Mouse (Mus musculus): ENCODE results near the gene Cmas.

Cmas gene

DNA sequence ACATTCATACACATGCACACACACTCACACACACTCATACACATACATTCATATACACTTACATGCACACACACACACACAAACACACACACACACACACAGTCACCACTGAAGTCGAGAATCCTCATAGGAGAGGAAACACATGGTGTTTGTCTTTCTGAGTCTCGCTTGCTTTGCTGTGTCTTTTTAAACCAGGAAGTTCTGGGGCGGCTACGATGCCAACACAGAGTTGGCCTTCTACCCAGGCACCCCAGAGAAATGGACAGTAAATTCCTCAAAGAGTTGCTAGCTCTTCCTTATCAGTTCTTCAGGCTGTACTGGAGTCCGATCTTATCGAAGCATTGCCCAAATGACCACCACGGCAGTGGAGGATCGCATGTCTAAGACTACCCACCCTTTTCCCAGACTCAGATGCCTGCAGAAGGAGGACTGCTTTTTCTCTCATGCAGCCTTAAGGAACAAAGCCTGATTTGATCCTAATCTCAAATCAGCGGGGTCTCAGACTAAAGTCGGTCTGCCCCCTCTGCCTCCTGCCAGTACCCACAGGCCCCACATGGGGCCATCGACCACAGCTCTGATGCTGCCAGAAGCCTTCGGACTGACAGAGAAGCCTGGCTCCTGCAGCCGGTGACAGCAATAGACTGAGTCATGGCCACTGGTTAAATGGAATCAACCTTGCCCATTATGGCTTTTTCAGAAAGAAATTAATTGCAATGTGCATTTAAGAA is 35.9 kb downstream of the Cmas start:
- DNase-seq (ENCODE audit: low spot score in 2 of 2), result no peak

DNA sequence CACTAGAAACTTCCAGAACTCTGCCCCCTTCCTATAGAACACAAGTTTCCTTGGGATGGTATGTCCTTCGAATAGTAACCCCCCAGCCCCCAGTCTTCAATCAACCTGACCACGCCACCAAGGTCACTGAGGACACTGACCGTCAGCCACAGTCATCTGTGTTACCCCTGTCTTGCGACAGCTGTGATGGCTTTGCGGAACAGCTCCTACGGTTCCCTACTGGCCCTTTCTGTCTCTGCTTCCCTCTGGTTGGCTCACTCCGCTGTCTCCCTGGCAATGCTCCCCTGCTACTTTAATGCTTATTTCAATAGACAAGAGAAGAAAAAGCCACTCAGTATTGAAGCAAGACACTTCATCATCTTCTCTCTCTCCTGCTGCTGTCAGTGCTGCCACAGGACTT is 37.0 kb downstream of the Cmas start:
- DNase-seq (ENCODE audit: low spot score in 2 of 2), result no peak

DNA sequence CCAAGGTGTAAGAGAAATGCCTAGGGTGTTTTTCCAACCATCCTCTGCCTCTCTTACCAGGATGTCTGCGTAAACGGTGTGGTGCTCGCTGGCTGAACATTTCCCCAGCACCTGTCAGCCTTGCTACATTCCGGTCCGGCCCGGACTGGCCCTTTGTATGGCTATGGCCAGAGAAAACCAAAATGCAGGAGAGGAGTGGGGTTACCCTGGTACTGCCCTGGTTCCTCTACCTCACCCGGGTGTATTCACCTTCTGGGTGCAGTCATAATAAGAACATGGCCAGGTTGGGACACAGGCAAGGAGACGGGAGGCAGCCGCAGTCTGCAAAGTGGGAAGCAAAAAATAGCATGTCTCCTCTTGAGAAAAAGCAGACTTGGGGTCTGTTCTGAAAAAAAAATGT is 38.6 kb downstream of the Cmas start:
- DNase-seq (ENCODE audit: low spot score in 2 of 2), result no peak

DNA sequence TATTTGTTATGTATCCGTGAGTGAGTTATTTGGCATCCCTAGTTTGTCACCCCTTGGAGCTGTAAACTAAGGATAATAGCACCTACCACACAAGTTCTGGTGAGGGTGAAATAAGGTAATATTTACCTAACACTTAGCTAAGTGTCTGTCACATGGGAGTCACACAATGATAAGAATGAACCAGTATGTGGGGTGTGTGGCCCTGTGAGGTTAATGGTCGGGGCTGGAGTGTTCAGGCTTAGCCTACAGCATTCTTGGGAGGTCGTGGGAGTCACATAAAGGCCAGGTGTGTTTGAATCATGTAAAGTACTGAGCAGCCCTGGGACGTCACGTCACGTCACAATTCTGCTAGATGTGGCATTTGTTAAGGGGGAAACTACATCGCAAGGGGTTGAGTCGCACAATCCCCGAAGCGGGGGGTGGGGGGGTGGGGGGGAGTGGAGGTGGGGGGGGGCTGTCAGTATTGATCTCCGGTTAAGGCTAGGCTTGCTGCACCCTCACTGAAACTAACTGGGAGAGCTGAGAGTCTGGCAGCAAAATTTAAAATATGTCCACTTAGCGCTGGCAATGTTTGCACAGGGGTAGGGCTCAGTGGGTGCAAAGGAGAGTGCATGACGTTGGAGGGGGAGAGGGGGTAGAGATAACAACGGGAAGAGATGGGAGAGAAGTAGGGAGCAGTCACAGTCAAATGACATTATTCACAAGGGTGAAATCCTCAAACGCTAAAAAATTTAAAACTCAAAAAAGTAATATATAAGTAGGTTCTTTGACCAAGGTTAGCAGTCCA is 39.4 kb downstream of the Cmas start:
- DNase-seq (ENCODE audit: low spot score in 2 of 2), result no peak

DNA sequence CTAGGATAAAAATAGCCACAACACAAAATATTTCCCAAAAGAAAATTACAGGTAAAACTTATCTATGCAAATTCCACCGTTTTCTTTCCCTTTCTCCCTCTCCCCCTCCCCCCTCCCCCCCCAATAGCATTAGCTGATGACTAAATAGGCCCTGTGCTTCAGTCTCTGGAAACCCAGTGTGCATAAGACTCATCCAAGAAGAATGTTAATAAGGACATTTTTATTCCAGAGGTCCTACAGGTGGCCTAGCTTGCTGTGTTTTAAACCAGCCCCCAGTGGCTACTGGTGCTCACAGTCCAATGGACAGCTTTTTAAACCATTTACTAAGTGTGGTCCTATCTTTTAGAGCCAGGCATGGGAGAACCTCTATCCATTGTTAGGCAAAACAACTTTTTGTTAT is 41.5 kb downstream of the Cmas start:
- DNase-seq (ENCODE audit: low spot score in 2 of 2), result no peak

DNA sequence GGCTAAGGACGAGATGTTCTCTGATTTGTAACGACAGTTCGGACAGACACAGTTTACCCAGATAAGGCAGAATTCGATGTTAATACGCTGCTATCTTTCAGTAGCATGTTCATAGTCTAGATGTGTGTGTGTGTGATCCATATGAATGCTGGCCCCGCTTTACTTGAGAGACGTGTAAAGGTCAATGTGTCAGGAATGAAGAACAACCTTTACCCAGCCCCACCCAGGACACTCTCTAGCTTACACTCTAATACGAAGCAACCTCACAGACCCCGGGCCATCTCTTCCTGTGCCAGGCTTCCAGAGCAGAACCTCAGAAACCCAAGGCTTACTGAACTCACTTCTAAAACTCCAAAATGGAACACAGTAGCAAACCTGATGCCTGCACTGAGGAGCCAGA is 42.4 kb downstream of the Cmas start:
- DNase-seq (ENCODE audit: low spot score in 2 of 2), result no peak

DNA sequence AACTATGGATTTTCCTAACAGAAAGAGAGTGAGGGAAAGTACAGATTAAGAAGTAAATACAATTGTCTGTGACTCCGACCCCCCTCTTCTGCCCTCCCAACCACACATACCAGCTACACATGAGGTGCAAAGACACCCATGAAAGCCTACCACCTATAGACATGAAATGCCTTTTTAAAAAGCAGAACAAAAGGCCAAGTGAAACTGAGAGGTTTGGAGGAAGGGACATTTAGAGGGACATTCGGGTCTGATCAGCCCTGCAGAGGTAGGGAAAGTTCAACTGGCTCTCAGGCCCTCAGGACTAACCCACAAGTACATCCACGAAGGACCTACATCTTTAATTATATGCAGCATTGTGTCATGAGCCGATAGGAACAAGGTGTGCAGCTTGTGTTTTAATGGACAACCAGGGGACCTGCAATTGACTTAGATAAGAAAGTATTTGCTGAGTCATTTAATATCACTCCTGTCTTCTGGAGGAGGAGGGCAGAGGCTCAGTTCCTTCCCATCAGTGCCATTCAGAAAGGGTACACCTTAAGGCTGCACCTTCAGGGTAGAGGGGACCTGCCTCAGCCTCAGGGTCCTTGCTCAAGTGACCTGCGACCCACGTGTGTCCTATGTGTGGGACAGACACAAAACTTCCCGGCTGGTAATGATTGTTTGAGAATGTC is 43.4 kb downstream of the Cmas start:
- DNase-seq (ENCODE audit: low spot score in 2 of 2), result no peak

DNA sequence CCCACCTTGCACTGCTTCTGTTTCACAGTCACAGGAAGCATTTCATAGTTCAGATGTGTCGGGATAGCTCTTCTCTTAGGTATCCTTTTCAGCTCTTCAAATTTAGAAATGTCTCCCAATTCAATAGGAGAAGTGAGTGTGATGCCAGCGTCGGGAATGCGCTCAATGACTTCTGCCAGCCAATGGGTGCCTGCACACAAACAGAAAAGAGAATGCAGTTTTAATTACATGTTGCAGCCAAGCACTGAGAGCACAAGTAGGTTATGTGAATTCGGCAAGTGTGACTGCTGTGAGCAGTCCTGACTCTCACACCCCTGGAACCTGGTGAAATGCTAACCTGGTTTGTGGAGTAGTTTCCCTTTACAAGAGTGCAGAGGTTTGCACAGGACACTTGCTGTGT is 45.2 kb downstream of the Cmas start:
- DNase-seq (ENCODE audit: low spot score in 2 of 2), result no peak

DNA sequence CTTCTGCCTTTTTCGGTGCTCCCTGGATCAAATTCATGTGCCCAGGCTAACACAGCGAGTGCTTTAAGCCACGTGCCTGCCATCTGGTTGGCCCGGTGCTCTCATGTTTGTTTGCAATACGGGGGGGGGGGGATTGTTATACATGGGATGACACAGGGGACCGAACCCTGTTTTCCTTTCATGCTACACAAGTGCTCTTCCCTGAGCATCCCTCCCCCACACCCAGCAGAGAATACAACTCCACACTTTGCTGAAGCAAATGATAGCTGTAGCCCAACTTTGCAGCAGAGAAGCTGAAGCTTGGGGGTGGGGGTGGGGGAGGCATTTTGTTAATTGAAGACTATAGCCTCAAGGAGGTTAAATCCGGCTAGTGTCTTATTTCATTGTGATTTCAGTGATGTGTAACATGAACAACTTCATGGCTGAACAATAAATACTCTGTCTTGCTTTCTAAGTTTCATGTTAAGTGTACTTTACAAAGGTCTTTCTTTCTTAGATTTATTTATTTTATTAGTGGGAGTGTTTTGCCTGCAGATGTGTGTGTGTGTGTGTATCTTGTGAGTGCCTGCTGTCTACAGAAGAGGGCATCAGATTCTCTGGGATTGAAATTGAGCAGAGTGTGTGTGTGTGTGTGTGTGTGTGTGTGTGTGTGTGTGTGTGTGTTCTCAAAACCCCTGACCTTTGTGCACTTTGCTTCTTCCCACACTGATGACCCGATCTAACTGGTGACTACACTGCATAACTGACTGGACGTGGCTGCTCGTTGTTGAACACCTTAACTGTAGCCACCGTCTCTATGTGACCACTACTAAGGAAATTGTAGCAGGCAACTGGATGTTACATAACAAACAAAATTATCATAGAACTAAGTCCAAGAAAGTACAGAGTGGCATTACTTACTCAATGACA is 46.4 kb downstream of the Cmas start:
- no peak for DNase-seq (ENCODE audit: low spot score in 2 of 2)

DNA sequence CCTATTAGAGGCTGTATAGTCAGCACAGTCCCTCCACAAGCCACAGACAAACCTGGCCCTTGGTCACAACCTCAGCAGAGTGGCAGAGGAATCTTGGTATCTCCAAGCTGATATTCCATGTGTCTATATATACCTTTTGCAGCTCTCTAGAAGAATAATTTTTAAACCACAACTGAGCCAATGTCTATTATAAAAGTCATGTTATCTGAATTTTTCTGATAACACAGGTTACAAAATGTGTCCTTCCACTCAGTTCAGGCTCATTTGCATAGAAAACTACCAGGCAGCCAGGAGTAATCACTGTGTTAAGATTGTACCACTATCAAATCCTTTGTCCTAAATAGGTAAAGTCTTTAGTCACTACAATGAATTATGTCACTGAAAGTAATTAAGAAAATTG is 47.9 kb downstream of the Cmas start, which contains the start of gene Sult6b2:
Sult6b2 (minus strand) TSS at position 101 of the 400 bp plus-strand sequence.
- no peak for DNase-seq (ENCODE audit: low spot score in 2 of 2)

DNA sequence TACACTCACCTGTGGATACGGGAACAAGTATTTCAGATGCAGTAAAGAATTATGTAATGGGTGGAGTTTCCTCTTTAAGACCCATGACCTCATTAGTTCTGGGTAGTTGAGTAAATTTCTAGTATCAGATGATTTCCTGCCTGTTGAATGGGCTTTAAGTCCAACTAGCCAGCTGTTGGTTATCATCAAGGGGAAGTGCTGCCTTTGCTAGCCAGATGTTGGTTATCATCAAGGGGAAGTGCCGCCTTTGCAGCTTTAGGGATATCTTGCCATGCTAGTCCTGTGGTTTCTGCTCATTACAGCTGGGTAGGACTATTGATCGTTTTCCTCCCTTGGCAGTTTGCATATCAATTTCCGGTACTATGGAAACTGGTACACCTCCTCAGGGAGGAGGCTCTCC is 49.8 kb downstream of the Cmas start:
- no peak for DNase-seq (ENCODE audit: low spot score in 2 of 2)

DNA sequence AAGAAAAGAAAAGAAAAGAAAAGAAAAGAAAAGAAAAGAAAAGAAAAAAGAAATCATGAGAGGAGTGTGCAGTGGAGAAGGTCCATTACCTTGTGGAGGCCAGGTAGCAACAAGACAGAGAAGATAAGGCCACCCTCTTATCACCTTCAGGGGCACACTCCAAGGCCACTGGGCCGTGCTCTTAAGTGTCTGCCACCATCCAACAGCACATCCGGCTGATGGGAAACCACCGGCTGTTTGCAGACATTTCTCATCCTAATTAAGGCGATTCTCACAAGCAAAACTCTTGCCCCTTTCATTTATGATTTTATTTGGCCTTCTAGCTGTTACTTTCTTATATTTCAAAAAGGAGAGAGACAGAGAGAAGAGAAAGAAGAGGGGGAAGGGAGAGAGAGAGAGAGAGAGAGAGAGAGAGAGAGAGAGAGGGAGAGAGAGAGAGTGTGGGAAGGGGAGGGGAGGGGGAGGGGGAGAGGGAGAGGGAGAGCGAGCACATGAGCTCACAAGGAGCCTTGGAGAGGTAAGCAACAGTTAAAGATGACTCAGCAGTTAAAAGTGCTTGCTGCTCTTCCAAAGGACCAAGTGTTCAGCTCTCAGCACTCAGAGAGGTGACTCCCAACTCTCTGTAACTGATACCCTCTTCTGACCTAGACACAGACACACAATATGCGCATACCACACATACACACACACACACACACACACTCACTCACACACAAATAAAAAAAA is 53.0 kb downstream of the Cmas start:
- DNase-seq (ENCODE audit: low spot score in 2 of 2), result no peak

DNA sequence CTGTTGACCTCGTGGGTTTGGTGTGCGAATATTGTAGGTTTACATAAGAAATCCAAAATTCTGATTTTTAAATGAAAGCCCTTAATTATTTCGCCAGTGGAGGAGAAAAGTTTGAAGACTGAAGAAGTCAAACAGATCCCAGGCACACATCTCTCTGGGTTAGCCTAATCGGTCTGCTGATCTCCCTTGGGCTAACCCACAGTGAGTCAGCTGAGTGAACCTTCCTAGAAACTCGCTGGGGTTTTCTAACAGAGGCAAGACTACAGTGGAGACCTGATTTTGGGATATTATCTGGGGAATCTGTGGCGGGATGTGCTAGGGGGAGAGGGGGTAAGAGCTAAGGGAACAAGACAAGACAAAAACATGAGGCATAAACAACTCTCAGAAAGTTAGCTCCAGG is 53.8 kb downstream of the Cmas start:
- DNase-seq (ENCODE audit: low spot score in 2 of 2), result no peak

DNA sequence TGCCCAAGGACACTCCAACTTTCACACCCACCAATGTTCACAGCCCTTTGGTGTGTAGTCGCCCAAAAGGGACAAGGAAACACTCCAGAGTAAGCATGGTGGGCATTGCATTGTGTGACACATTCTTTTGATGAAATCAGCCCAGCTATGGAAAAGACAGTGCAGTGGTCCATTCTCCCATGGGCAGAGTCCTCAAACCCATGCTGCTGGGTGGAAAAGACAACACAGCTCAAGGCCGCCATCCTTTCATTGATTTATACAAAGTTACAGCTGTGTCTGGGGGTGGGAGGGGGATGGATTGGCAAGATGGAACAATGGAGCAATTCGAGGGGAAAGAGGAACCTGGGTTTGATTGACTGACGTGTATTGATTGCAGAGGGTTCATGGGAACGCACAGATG is 56.5 kb downstream of the Cmas start:
- DNase-seq (ENCODE audit: low spot score in 2 of 2), result no peak

DNA sequence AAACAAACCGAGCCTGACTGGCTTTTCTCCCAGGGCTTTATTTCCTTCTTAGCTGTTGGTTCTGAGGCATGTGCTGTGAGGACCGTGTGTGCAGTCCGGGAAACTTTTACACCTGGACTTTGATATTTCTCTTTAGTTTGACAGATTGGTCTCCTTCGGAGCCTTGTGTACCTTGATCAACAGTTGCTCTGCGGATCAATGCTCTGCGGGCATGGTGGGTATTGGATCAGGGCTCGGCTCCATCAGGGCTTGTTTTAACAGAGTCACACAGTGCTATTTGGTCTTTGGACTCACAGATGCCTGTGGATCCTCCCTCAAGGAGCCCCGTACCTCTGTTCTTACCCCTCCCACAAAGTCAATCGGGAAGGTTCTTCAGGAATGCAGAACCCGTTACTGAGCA is 57.5 kb downstream of the Cmas start:
- DNase-seq (ENCODE audit: low spot score in 2 of 2), result no peak

DNA sequence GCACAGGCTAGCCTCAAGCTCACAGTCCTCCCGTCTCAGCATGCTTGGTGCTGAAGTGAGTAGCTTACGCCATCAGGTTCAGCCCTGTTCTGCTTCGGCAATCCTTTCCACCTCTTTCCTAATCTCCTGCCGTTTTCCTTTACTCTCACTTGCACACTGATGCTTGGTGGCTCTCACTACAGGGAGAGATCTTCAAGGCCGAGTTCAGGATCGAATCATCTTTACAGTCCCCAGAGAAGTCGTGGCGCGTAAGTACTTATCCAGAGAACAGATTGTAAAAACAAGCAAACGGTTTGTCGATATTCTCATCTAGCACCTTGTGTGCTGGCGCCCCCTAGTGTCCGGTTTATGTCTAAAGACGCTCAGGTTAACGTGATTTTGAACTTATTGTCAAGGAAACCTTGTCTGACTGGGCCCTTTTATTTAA is 58.0 kb downstream of the Cmas start:
- DNase-seq (ENCODE audit: low spot score in 2 of 2), result peak; percentile 65 to 75

DNA sequence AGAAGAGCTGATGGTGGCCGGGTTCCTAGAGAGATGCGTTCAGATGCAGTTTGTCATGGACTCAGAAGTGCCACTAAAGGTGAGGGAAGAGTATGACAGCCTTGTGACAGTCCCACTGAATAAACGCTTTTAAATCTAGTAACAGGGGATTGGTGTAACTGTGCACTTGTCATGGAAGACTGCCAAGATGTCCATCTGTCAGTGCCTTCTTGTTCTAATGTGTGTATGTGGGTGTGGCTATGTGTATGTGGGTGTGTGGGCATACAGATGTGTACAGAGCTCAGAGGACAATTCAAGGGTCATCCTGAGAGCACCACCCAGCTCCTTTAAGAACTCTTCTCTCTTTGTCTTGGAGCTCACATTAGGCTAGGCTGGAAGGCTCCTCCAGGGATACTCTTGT is 59.0 kb downstream of the Cmas start:
- DNase-seq (ENCODE audit: low spot score in 2 of 2), result no peak

DNA sequence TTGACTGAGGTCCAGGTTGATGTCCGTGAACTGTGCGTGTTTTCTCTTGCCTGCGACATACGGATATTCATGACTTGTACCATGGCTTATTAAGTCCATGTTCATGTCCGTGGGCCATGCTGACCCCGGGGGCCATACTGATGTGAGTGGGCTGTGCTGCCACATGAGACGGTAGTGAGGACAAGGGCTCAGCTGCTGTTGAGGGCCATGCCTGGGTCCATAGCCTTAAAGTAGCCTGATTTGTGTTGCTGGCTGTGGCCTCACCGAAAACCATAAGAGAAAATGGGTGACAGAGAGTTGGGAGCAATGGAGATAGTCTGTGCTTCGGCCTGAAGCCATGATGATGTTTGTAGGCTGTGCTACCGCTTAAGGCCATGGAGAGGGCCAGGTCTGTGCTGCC is 61.8 kb downstream of the Cmas start:
- no peak for DNase-seq (ENCODE audit: low spot score in 2 of 2)

DNA sequence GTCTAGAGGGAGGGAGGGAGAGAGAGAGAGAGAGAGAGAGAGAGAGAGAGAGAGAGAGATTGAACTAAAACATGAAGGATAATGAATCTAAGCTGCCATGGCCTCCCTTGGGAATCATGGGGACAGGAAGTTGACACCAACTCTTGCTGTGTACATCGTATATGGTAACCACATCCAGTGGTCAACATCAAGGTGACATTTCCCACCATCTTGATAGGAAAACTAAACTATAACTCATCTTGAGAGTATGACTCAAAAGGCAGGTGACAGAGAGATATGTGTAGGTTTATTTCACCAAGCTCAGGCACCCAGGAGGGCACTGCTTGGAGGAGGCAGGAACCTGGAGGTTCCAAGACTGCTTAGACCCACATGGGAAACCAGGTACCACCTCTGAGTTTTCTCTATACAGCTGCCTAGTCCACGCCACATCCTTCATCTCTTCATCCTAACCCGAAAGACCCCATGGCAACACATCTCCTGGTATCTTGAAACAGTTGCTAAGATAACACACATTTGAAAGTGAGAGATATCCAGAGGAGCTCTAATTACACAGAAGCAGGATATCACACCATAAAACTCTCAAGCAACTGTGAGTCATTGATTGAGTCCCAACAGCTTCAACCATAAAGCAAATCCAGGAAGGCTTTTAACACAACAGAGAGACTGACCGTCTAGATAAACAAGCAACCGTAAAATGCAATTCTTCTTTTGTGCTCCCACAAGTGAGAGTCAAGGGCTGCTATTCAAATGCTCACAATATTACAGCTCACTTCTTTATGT is 66.7 kb downstream of the Cmas start:
- DNase-seq (ENCODE audit: low spot score in 2 of 2), result no peak

Measured in urinary bladder, postnatal 36 days (tissue).